Mouse (Mus musculus): ENCODE measurements at regions not wholly inside any gene's neighbourhood (a gene's known extent, or its start where the extent isn't known, plus 50 kb on each side); places are given as distances from the start of the nearest gene placed in this dataset.

DNA sequence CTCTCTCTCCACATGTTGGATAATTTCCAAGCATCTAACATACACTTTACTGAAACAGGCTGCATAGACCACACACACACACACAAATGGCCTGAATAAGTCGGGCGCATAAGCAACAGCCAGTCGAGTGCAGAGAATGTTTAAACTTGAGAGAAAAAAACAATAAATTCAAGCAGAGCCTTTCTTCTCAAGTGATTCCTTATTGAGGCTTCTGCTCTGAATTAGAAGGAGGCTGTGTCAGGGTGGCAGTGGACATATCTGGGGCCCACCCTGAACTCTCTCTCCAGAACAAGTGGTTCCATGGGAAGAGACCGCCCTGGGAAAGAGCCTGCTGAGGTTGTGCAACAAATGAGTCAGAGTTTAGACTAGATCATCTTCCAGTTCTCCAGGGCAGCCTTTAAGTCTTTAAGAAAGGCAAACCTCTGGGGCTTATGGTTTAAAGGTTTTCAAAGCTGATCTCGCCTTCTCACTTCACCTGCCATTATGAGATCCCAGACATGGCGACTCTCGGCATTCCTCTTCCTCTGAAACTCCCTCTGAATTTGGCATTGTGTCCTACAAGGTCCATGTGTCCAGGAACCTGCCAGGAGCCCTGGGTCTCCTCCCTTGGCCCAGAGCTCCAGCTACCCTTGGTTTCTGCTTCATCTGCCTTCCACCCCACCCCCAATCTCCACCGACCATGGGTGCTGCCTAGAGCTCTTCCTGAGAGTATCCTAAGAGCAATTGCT lies 445.3 kb downstream of the Wdr11 start:
- DNase-seq (ENCODE audit: low spot score in 2 of 2) = no peak

DNA sequence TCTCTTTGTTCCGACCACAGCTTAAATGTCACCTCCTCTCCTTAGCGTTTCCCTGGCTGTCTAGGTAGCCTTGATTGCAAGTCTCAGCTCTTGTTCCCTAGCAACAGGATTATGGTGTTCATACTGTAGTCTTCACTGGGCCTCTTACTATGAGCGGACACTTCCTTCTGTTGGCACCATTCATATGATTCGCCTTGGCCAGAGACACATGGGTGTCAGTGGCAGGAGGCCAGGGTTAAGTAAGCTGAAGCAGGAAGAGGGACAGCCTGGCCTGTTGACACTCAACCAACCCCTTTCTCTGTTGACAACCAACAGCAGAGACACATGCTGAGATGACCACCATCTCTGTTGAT lies 445.9 kb downstream of the Wdr11 start:
- no peak for DNase-seq (ENCODE audit: low spot score in 2 of 2)

DNA sequence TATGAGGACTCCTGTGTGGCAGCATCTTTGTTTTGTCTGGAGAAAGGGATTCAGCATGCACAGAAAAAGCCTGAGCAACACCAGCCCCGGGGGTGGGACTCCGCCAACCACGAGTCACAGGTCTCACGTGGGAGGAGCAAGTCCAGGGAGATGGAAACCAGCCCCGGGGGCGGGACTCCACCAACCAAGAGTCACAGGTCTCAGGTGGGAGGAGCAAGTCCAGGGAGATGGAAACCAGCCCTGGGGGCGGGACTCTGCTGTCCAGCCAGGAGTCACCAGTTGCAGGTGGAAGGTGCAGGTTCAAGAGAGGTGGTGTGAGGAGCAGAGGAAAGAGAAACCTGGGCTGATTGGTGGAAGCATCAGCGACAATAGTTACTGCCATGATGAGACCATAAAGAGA lies 448.9 kb downstream of the Wdr11 start:
- no peak for DNase-seq (ENCODE audit: low spot score in 2 of 2)

DNA sequence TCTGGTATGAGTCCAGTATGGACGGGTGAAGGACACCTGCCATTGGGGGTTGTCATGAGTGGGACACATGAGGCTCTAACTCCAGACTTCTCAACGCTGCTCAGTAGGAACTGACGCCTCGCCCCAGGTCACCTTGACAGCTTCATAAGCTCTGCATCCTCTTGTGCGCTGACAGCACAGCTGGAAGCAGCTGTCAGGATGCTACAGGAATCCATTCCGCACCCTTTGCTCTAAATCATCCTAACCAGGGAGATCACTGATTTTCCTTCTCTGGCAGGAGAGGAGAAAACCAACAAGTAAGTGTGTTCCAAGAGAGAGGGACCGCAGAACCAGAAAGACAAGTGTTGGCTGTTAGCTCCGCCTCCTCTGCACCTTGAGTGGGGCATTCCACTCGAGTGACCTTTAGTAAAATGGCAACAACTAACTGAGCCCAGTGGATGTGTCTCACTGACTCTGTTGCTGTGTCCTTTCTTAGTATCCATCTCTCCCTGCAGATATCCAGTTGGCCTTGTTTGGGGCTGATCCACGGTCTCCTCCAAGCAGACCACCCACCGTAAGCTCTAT lies 449.8 kb downstream of the Wdr11 start:
- no peak for DNase-seq (ENCODE audit: low spot score in 2 of 2)

DNA sequence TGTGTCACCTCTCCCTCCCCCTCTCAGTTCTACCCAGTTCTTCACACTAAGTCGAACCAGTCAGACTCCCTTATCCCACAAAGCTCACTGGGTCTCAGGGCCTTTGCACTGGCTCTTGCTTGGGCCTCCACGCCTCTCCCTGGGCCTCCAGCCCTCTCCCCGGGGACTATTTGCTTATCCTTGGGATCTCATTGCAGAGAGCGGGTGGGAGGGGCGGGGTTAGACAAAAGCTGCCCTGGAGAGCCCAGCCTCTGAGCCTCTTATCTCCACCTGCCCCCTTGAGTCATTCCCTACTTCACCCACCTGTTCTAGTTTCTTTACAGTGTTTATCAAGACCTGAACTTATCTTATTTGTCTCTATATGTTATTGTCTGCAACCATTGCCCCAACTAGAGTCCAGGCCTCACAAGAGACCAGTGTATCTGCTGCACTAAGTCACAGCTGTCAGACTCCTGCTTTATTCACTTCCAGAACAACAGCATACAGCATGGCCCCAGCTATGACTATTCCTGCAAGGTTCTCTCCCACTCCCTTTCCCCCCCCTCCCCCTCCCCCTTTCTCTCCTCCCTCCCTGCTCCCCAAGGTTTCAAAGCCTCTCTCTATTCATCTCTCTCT lies 450.7 kb downstream of the Wdr11 start:
- DNase-seq (ENCODE audit: low spot score in 2 of 2) = no peak

DNA sequence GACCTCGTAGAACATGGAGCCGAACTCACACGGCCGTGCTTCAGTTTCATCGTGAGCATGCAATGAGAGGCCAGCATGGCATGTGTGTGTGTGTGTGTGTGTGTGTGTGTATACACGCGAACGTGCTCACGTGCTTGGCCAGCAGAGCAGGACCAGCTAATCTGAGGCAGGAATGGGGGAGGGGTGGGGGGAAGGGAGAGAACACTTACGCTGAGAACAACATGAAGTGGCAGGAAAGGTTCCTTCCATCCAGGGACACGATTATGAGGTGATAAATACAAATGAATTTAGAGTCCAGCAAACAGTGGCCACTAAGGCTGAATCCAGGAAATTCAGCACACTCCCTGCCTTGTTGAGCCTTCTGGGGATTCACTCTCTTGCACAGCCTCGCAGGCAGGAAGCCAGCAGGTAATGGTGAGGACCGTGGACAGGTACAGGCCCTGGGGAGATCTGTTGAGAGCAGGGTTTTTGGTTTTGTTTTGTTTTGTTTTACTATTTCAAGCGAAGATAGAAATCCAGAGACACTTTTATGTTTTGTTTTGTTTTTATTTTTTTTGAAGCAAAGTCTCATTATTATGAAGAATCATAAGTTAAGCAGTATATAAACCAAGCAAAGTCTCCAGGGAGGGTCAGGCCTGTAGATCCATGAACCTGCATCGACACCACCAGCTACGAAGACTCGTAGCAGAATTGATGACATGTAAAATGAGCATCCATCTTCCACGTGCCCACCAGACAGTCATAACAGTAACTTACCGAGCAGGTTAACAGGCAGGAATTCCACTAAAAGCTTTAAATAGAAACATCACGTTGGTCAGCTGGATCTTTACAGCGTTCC lies 452.0 kb downstream of the Wdr11 start:
- DNase-seq (ENCODE audit: low spot score in 2 of 2) = no peak

DNA sequence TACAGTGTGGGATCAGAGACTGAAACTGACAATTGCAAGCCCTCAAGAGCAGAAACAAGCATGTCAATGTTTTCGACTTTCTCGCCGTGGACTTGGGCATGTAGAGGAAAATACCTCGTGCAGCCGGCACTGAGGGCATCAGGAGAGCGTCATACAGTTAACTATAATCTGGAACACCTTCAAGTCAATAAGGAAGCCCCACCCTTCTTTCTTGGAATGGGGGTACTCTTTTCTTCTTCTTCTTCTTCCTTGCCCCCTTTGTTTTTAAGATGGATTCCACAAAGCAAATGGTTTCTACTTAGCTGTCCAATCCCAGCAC lies 452.5 kb downstream of the Wdr11 start:
- no peak for DNase-seq (ENCODE audit: low spot score in 2 of 2)

DNA sequence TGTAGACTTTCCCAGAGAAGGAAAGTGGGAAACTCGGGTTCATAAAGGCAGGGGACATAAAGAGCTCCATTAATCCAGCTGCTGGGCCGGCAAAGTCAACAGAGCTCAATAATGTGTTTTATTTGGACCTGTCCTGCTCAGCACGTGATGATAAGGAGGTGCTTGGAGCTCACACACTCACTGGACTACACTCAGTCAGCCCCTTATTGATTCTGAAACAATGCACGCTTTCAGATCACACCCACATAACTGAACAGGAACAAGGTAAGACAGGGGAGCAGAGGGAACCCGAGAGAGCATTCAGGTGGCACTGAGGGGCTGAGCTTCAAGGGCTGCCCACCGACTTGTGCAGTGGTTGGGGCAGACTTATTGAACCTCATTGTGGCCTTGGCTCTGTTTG lies 452.9 kb downstream of the Wdr11 start:
- DNase-seq (ENCODE audit: low spot score in 2 of 2) = no peak

DNA sequence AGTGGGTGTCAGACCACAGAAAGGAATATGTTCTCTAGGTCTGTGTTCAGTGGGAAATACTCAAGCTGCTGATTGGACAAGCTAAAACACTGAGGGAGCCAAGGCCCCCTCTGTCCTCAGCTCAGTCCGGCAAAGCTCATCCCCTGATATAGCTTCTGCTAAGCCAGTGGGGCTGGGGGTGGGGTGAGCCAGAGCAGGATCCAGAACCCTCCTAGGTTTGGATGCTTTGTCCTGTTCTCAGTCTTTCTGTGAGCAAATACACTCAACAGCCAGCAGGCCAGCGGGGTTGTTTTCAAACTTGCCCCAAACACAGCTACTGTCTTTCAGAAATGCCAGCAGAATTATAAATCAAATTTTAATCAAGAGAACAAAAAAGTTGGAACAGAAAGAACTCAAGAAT lies 454.4 kb downstream of the Wdr11 start:
- DNase-seq (ENCODE audit: low spot score in 2 of 2) = no peak

DNA sequence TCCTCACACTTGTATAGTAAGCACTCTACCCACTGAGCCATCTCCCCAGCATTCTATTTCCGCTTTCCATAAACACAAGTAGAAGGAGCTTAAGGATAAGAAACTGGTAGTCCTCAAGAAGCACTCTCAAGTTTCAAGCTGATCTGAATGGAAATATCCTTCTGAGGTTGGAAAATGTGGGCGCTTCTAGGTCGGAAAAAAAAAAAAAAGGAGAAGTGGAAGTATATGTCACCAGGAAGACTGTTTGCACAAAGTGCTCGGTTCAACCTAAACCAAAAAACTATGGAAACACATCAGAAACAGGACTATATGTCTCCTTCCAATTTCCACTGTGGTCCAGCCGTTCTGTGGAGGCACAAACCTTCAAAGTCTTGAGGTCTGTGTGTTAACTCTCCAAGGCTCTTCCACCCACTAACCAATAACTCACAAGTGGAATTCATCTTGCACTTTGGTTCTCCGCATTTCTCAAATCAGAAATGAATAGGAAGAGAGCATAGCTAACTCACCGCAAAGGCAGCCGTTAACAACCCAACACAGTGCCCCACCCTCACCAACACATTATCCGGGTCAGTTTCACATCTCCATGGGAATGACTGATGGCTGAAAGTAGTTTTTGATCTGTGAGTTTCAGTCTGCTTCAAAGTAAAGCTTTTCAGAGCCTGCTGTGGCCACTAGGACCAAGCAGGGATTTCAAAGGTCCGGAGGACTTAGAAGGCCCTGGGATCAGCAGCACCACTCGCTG lies 455.8 kb downstream of the Wdr11 start:
- no peak for DNase-seq (ENCODE audit: low spot score in 2 of 2)

DNA sequence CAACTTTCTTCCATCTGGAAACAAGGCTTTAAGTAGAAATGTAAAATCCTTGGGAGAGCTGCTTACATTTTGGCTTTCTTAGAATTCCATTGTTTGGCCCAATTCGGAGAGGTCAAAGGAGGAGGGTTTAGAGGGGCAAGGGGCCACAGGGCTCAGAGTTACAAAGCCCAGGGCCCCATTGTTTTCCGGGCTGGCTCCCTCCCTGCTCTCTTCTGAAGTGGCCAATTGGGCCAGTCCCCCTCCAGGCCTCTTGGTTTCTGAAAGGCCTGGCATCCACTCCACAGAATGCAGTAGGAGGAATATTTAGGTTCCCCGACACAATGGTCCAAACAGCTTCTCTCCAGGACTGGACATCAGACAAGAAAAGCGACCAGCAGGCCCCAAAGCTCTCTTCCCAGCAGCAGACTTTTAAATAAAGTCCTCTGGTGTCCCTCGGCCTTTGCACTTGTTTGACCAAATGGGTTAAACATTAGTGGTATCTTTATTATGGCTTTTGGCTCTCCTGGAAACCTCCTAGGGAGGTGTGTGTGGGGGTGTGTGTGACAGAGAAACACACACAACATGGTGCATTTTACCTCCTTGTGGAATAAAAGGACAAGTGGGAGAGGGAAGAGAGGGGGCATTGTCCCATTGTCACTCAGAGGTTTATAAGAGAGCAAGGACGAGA lies 456.6 kb downstream of the Wdr11 start:
- DNase-seq (ENCODE audit: low spot score in 2 of 2) = no peak

DNA sequence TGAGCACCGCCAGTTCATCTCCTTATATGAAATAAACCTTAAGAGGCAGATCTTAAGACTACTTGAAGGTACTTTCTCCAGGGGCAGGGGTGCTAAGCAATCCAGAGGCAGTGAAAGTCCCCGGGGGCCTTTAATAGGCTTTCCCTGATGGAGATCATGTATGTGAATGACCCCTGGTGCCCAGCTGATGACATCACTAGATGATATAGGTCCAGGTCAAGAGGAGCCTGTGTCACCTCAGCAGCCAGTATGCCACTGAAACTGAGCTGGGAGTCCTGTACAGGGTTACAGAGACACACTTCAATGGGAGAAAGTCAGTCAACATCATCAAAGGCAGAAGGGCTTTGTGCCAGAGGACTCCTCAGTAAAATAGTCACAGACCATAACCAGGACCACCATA lies 457.8 kb downstream of the Wdr11 start:
- no peak for DNase-seq (ENCODE audit: low spot score in 2 of 2)

DNA sequence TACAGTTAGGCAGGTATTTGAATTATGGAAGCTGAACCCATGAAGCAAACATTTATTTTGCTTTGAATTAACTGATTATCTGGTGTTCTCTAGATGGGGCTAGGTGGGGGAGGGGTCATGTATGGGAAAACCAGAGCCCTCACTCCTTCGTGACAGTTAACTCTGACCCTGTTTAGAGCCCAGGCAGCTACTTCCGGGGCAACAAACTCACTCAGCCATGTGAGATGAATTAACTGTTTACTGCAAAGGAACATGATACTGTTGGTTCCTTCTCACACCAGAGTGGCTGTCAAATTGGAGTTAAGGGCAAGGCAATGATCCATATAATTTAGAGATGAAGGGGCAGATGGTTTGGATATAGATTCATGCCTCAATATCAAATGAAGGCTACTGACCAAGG lies 458.5 kb downstream of the Wdr11 start:
- DNase-seq (ENCODE audit: low spot score in 2 of 2) = no peak

DNA sequence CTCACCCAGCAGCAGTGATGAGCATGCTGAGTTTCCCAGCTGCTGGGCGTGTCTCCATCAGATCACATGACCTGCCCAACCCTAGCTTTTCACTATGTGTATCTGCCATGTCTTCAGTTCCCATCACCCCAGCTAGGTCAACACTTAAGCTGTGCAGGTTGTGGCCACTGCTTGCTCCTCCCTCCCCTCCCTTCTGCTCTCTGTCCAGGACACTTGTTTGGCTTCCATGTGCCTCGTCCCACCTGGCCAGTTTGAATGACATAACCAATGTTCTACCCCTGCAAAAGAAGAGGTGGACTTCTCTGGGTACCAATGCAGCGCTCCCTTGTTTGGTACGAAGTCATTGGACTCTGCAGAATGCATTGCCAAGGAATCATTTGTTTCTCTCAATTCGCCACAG lies 460.7 kb downstream of the Wdr11 start:
- DNase-seq (ENCODE audit: low spot score in 2 of 2) = no peak

DNA sequence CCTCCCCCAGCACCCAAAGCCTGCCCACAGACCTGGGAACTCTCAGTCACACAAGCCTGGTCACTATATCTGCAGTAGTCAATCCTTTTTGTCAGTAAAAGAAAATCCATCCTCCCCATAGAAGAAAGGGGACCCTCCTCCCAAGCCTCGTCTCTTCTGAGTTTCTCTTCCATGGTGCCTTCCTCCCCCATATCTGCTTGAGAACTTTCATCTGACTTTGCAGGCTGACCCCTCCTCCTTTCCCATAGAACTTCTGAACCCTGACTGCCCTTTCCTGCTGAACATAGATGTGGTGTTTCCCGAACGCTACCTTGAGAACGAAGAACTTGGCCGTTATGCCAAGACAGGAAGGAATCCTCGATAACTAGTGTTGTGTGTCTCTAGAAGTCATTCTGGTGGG lies 462.5 kb downstream of the Ate1 start:
- no peak for DNase-seq (ENCODE audit: low spot score in 2 of 2)

DNA sequence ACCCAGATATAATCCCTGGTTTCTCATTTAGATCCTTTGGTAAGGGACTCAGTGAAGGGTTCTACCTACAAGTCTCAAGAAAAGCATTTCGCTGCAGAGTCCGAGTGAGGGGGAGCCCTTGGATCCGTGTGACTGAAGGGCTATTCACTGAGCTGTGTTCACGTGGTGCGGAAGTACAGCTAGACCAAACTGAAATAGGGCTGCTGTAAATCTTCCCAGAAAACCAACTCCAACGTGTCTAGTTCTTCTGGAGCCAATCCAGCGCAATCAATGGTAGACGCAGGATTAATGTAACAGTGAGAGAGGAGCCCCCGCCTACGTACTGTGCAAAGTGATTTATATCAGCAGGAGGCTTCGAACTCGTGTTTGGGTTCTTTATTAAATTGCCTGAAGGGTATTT lies 461.9 kb downstream of the Ate1 start:
- DNase-seq (ENCODE audit: low spot score in 2 of 2) = no peak

DNA sequence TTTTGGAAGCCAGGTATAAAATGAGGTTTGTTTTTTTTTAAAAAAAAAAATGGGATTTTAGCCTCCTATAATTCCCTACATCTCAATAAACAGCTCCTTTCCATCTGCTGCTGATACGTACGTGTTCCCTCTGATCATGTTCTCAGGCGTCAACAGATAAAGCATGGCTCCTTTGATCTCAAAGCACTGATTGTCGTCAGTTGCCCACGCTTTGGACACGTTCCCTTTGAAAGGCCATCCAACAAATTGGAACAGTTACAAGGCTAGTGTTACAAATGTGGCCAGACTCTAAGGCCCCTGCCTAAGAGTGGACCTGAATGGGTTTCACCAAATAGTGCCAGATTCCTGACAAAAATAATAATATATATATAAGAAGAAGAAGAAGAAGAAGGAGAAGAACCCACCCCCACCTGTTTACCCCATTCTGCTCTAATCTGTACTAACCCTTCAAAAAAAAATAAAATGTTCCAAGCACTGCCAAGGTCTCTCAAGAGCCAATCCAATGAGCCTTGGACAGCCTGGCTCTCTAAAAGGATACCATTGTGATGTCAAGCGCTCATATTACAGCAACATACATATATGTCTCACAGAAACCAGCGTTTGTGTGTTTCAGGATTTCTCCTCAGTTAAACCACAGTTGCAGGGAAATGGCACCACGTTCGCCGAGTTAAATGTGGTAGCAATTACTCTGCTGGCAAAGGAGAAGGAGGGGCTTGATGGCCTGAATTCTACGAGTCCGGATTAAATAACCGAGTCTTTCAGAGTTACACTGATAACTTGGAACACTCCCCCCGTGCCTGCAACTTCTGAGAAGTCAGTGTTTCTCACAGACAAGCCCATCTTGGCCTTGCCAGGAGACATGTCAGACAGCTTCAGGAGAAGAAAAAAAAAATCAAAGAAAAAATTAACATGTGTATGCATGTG lies 460.2 kb downstream of the Ate1 start:
- no peak for DNase-seq (ENCODE audit: low spot score in 2 of 2)

DNA sequence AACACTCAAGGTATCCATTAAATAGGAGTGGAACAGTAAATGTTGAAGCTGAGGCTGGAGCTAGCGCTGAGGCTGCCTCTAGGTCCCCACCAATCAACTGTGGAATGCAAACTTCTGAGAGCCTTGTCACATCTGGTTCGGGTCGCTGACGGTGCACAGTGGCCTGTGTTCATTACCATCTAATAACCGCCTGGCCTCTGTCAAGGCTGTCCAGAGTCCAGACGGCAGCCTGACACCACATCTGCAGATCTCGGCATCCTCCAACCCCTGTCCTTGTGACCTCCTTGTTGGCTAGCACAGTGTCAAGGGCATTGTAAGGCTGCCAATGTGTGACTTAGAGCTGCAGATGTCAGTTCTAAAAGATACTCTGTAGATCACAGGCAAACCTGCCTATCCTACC lies 455.7 kb downstream of the Ate1 start:
- no peak for DNase-seq (ENCODE audit: low spot score in 2 of 2)

DNA sequence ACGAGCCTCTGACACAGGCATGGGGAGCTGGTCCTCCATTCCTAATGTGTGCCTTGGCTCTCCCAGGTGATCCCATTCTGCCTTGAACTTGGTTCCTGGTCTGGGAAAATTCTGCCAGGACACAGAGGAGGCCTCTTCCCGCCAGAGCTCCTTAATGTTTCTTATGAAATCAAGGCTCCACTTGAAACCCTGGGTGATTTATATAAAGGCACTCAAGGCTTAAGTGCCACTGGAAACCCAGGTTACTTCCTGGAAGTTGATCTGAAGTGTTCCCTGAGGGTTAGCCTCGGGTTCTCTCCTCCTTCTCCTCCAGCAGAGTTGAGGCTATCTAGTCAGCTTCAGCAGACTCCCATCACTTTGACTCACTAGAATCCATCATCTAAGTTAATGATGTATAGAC lies 451.9 kb downstream of the Ate1 start:
- no peak for DNase-seq (ENCODE audit: low spot score in 2 of 2)

DNA sequence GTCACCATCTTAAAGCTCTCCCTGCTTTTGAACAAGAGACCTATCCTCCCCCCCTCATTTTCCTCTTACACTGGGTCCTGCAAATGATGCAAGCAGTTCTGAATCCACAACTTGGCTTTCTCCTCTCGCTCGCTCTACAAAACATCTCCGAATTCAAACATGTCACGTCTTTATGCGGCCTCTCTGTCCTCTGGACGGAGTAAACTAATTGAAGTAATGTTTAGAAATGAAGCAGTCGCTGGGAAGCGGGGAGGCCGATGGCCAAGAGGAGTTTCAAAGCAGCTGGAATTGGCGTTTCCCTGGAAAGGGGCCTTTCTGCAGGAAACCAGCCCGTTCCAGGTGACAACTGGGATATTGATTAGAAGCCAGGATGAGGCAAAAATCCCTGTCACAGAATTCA lies 446.8 kb downstream of the Ate1 start:
- DNase-seq (ENCODE audit: low spot score in 2 of 2) = no peak

Measured in frontal cortex, postnatal 36 days (tissue).